Mouse (Mus musculus): ENCODE results near the gene Tmem87b.

Tmem87b gene

GRCm38 (mm10) chr2:128817786-128818681 is at the start of gene Tmem87b:
Tmem87b (plus strand) TSS chr2:128818118.
- no peaks in the 10 kb centered on the region for H3K9me3 ChIP-seq (ENCODE audit: low read length)
- H3K36me3 ChIP-seq (ENCODE audit: insufficient read depth, low read length): no peaks in the 10 kb centered on the region
- peak within 1 kb of the TSS; percentile 94 for H3K4me3 ChIP-seq (replicated peaks; ENCODE audit: low read length)
- peaks cover 17% of the 10 kb centered on the region for H3K27me3 ChIP-seq (ENCODE audit: insufficient read depth, low read length)
- TF ChIP-seq CTCF (conservative IDR thresholded peaks at IDR 0.05; ENCODE audit: low read length) (no peak), NANOG (IDR thresholded peaks at IDR 0.05; ENCODE audit: borderline replicate concordance, low read length) (no peak), POU5F1 (IDR thresholded peaks at IDR 0.05; ENCODE audit: borderline replicate concordance, low read length) (no peak)
- peaks cover 47% of the 10 kb centered on the region for H3K4me1 ChIP-seq (replicated peaks; ENCODE audit: low read depth, low read length)

GRCm38 (mm10) chr2:128768545-128769247 is 49.2 kb upstream of the Tmem87b start:
- H3K36me3 ChIP-seq (ENCODE audit: insufficient read depth, low read length): no peaks in the 10 kb centered on the region
- no peak overlapping the region for H3K4me3 ChIP-seq (replicated peaks; ENCODE audit: low read length)
- TF ChIP-seq NANOG (IDR thresholded peaks at IDR 0.05; ENCODE audit: borderline replicate concordance, low read length): no peak
- no peak for TF ChIP-seq CTCF (conservative IDR thresholded peaks at IDR 0.05; ENCODE audit: low read length)
- no peaks in the 10 kb centered on the region for H3K9me3 ChIP-seq (ENCODE audit: low read length)
- H3K4me1 ChIP-seq (replicated peaks; ENCODE audit: low read depth, low read length): peaks cover 6% of the 10 kb centered on the region; the same call in 1 of the 2 replicates
- H3K27me3 ChIP-seq (ENCODE audit: insufficient read depth, low read length): no peaks in the 10 kb centered on the region

DNA sequence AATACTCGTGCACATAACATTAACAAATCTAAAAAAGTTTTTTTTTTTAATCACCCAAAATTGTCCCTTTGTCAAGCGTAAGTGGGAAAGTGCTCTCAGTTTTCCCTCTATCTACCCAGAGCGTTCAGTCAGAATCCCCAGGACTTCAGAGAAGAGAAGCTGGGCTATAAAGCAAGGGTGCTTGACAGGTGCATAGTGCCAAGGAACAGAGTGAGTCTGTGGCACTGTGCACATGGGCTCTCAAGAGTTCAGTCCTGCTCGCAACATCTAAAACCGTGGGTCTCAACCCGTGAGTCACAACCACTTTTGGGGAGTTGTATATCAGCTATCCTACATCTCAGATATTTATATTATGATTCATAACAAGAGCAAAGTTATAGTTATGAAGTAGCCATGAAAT is 47.4 kb upstream of the Tmem87b start:
- H3K27me3 ChIP-seq (ENCODE audit: insufficient read depth, low read length): no peaks in the 10 kb centered on the region
- H3K4me3 ChIP-seq (replicated peaks; ENCODE audit: low read length): no peak overlapping the region
- no peaks in the 10 kb centered on the region for H3K9me3 ChIP-seq (ENCODE audit: low read length)
- no peaks in the 10 kb centered on the region for H3K36me3 ChIP-seq (ENCODE audit: insufficient read depth, low read length)
- peaks cover 6% of the 10 kb centered on the region; the same call in 1 of the 2 replicates for H3K4me1 ChIP-seq (replicated peaks; ENCODE audit: low read depth, low read length)
- no peak for TF ChIP-seq NANOG (IDR thresholded peaks at IDR 0.05; ENCODE audit: borderline replicate concordance, low read length)
- no peak for TF ChIP-seq CTCF (conservative IDR thresholded peaks at IDR 0.05; ENCODE audit: low read length)
- no peak for TF ChIP-seq POU5F1 (IDR thresholded peaks at IDR 0.05; ENCODE audit: borderline replicate concordance, low read length)

GRCm38 (mm10) chr2:128771048-128771447 is 46.9 kb upstream of the Tmem87b start:
- Histone ChIP-seq H3K27me3 (ENCODE audit: insufficient read depth, low read length) (no peaks in the 10 kb centered on the region), H3K36me3 (ENCODE audit: insufficient read depth, low read length) (no peaks in the 10 kb centered on the region), H3K4me3 (replicated peaks; ENCODE audit: low read length) (no peak overlapping the region), H3K9me3 (ENCODE audit: low read length) (no peaks in the 10 kb centered on the region), H3K4me1 (replicated peaks; ENCODE audit: low read depth, low read length) (peaks cover 6% of the 10 kb centered on the region; the same call in 1 of the 2 replicates)
- TF ChIP-seq NANOG (IDR thresholded peaks at IDR 0.05; ENCODE audit: borderline replicate concordance, low read length) (no peak), CTCF (conservative IDR thresholded peaks at IDR 0.05; ENCODE audit: low read length) (no peak), POU5F1 (IDR thresholded peaks at IDR 0.05; ENCODE audit: borderline replicate concordance, low read length) (no peak)

- Histone ChIP-seq H3K4me1 (replicated peaks; ENCODE audit: low read depth, low read length) (peaks cover 6% of the 10 kb centered on the region; the same call in 1 of the 2 replicates), H3K9me3 (ENCODE audit: low read length) (no peaks in the 10 kb centered on the region), H3K4me3 (replicated peaks; ENCODE audit: low read length) (no peak overlapping the region), H3K27me3 (ENCODE audit: insufficient read depth, low read length) (no peaks in the 10 kb centered on the region), H3K36me3 (ENCODE audit: insufficient read depth, low read length) (no peaks in the 10 kb centered on the region)
- TF ChIP-seq CTCF (conservative IDR thresholded peaks at IDR 0.05; ENCODE audit: low read length): no peak
- no peak for TF ChIP-seq POU5F1 (IDR thresholded peaks at IDR 0.05; ENCODE audit: borderline replicate concordance, low read length)
- no peak for TF ChIP-seq NANOG (IDR thresholded peaks at IDR 0.05; ENCODE audit: borderline replicate concordance, low read length)
These were observed 46.1 kb upstream of the Tmem87b start for GRCm38 (mm10) chr2:128771750-128772338.

DNA sequence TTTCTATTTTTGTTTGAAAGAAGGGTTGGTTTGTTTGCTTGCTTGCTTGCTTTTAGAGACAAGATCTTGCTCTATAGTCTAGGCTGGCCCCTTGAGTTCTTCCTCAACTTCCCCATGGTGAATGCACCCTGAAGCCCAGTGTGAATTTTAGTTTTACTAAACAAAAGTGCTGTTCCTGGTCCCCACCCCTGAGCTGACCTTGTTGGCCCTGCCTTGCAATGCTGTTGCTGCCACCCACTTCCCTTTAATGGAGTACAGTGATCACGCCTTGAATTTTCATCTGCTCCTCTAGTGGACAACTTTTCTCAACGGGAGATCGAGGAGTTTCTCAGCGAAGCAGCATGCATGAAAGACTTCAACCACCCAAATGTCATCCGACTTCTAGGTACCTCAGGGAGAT is 35.7 kb upstream of the Tmem87b start:
- Histone ChIP-seq H3K4me1 (replicated peaks; ENCODE audit: low read depth, low read length) (no peaks in the 10 kb centered on the region), H3K36me3 (ENCODE audit: insufficient read depth, low read length) (no peaks in the 10 kb centered on the region), H3K9me3 (ENCODE audit: low read length) (peaks cover 4% of the 10 kb centered on the region), H3K27me3 (ENCODE audit: insufficient read depth, low read length) (no peaks in the 10 kb centered on the region), H3K4me3 (replicated peaks; ENCODE audit: low read length) (no peak overlapping the region)
- TF ChIP-seq CTCF (conservative IDR thresholded peaks at IDR 0.05; ENCODE audit: low read length): no peak
- TF ChIP-seq NANOG (IDR thresholded peaks at IDR 0.05; ENCODE audit: borderline replicate concordance, low read length): no peak
- no peak for TF ChIP-seq POU5F1 (IDR thresholded peaks at IDR 0.05; ENCODE audit: borderline replicate concordance, low read length)

DNA sequence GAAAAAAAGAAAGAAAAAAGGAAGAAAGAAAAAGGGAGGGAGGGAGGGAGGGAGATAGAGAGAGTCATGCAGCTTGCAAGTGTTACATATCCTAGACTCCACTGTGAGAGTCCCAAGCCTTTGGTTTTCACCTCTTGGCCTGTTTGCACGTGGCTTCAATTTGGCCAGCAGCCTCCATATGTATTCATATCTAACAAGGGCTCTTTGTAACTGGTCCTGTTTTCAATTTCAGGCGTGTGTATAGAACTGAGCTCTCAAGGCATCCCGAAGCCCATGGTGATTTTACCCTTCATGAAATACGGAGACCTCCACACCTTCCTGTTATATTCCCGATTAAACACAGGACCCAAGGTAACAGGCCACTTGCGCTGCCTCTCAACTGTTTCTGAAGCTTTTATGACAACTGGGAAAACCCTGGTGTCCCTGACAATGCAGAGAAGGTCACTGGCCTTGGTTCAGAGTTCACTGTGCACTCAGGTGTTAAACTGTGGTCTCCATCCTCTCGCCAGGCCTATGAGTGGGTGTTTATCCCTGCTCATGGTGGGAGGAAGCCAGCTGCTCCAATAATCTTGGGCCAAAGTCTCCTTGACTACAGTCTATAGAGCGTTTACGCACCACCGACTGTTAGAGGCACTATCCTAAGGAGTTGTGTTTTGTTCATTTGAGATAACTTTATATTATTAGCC is 34.1 kb upstream of the Tmem87b start:
- Histone ChIP-seq H3K36me3 (ENCODE audit: insufficient read depth, low read length) (no peaks in the 10 kb centered on the region), H3K27me3 (ENCODE audit: insufficient read depth, low read length) (no peaks in the 10 kb centered on the region), H3K4me3 (replicated peaks; ENCODE audit: low read length) (no peak overlapping the region), H3K4me1 (replicated peaks; ENCODE audit: low read depth, low read length) (no peaks in the 10 kb centered on the region), H3K9me3 (ENCODE audit: low read length) (peaks cover 4% of the 10 kb centered on the region)
- TF ChIP-seq POU5F1 (IDR thresholded peaks at IDR 0.05; ENCODE audit: borderline replicate concordance, low read length) (no peak), NANOG (IDR thresholded peaks at IDR 0.05; ENCODE audit: borderline replicate concordance, low read length) (no peak), CTCF (conservative IDR thresholded peaks at IDR 0.05; ENCODE audit: low read length) (no peak)

DNA sequence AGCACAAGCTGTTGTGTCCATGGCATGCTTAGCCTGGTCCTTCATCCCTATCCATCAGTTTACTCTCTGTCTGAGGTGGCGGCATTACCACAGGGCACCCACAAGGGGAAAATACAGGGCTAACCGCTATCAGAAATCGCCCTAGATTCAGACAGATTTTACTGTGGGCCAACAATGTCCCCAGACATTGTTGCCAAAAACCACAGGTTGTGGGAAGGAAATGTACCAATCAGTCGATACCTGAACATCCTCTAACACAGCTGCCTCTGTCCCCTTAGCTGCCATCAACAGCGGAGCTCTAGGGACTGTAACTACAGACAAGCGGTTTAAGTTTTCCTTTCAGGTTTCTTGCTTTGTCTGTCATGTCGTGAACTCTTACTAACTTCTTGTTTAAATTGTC is 33.1 kb upstream of the Tmem87b start:
- Histone ChIP-seq H3K27me3 (ENCODE audit: insufficient read depth, low read length) (no peaks in the 10 kb centered on the region), H3K9me3 (ENCODE audit: low read length) (peaks cover 4% of the 10 kb centered on the region), H3K4me3 (replicated peaks; ENCODE audit: low read length) (no peak overlapping the region), H3K4me1 (replicated peaks; ENCODE audit: low read depth, low read length) (no peaks in the 10 kb centered on the region), H3K36me3 (ENCODE audit: insufficient read depth, low read length) (no peaks in the 10 kb centered on the region)
- no peak for TF ChIP-seq POU5F1 (IDR thresholded peaks at IDR 0.05; ENCODE audit: borderline replicate concordance, low read length)

All from E14TG2a.4 (cell line).